Mouse (Mus musculus): Measurements from ENCODE around the gene Rufy4.

DNA sequence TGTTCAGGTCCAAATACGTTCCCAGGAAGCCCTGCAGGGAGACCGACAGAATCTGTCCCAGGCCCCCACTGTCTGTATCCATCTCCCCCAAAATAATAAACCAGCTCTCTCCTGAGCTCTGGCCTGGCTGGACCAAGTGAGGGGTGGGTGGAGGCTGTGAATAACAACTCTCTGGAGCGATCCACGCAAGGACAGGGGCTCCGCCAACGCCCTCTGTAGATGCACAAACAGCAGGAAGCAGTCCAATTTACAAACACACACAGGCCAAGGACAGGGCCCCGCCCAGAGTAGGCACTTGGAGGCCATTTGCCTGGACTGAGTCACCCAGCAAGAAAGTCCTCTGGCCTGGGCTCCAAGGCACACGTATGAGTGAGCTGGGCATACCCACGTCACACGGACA lies 33.1 kb upstream of the Rufy4 start:
- no peak for TF ChIP-seq CTCF (IDR thresholded peaks at IDR 0.05; ENCODE audit: borderline replicate concordance, insufficient read depth, low read depth, low read length)
- TF ChIP-seq POLR2A (IDR thresholded peaks at IDR 0.05; ENCODE audit: borderline replicate concordance, insufficient read depth, low read length) = no peak
